Mouse (Mus musculus) gastrocnemius, postnatal 14 days (tissue): ENCODE data around the gene Hsd17b13. TPM values are rescaled to one million over a fixed set of nuclear protein-coding genes. Genes with fewer than 3 reads are reported as not detected.

Source experiments
- DNase-seq: peaks from one replicate; pipeline ENCODE4 v3.0.0; 2021; ENCODE audit warnings: mixed read lengths
- intact Hi-C: fragments of 180-260 bp; cut with DNase I; formaldehyde crosslinking; loops from one replicate; pipeline ENCODE4 v1.15.1; 2025; ENCODE audit warnings: low total_unique reads
- total RNA-seq, 2 experiments: library from RNA; stranded (reverse); gene quantifications; 2 replicates each; pipeline ENCODE4 v1.2.3; 2021

Hsd17b13 gene
- total RNA-seq, 2 experiments from 2014 or later = not detected

GRCm38 (mm10) chr5:103930511-103930910 is 46.7 kb downstream of the Hsd17b13 start:
- intact Hi-C loops = no loop called here

GRCm38 (mm10) chr5:103928196-103928550 is 49.0 kb downstream of the Hsd17b13 start:
- intact Hi-C loops = loop anchor here (5.0 kb wide), 1 partner anchor 71 kb away; no protein-coding TSS in a partner anchor
- no peak for DNase-seq

More at GRCm38 (mm10) chr5:103930511-103930910, 46.7 kb downstream of the Hsd17b13 start:
- no peak for DNase-seq

GRCm38 (mm10) chr5:103927429-103928195 is 49.6 kb downstream of the Hsd17b13 start:
- DNase-seq = peak; percentile 90
- intact Hi-C loops = loop anchor here (5.0 kb wide), 1 partner anchor 70 kb away; no protein-coding TSS in a partner anchor

GRCm38 (mm10) chr5:103926398-103926797 is 50.8 kb downstream of the Hsd17b13 start:
- intact Hi-C loops = loop anchor here (5.0 kb wide), 1 partner anchor 69 kb away; no protein-coding TSS in a partner anchor
- DNase-seq = no peak

- intact Hi-C loops = no loop called here
- DNase-seq = no peak
These were observed 53.5 kb downstream of the Hsd17b13 start for GRCm38 (mm10) chr5:103923755-103924154.

- intact Hi-C loops = no loop called here
- no peak for DNase-seq
These were observed 54.1 kb downstream of the Hsd17b13 start for GRCm38 (mm10) chr5:103923101-103923500.

- intact Hi-C loops = no loop called here
- DNase-seq = no peak
These were observed 54.8 kb downstream of the Hsd17b13 start for GRCm38 (mm10) chr5:103922436-103922835.

GRCm38 (mm10) chr5:103919497-103919896 is 57.7 kb downstream of the Hsd17b13 start:
- no peak for DNase-seq
- intact Hi-C loops = no loop called here

GRCm38 (mm10) chr5:103918233-103918632 is 59.0 kb downstream of the Hsd17b13 start:
- no peak for DNase-seq
- intact Hi-C loops = no loop called here

GRCm38 (mm10) chr5:103917357-103917895 is 59.8 kb downstream of the Hsd17b13 start:
- no peak for DNase-seq
- intact Hi-C loops = no loop called here

- no peak for DNase-seq
- intact Hi-C loops = no loop called here
These were observed 60.4 kb downstream of the Hsd17b13 start for GRCm38 (mm10) chr5:103916595-103917356.

- no peak for DNase-seq
- intact Hi-C loops = no loop called here
These were observed 62.6 kb downstream of the Hsd17b13 start for GRCm38 (mm10) chr5:103914335-103915226.

- intact Hi-C loops = no loop called here
These were observed 64.1 kb downstream of the Hsd17b13 start for GRCm38 (mm10) chr5:103913150-103913549.

GRCm38 (mm10) chr5:103911555-103911954 is 65.7 kb downstream of the Hsd17b13 start:
- DNase-seq = no peak
- intact Hi-C loops = no loop called here

More at GRCm38 (mm10) chr5:103913150-103913549, 64.1 kb downstream of the Hsd17b13 start:
- DNase-seq = no peak

- intact Hi-C loops = no loop called here
These were observed 66.3 kb downstream of the Hsd17b13 start, which contains the start of gene Klhl8 for GRCm38 (mm10) chr5:103910748-103911409. Gene Klhl8, minus strand, starts transcription at chr5:103911259.

GRCm38 (mm10) chr5:103910156-103910555 is 67.1 kb downstream of the Hsd17b13 start:
- intact Hi-C loops = no loop called here
- DNase-seq = no peak

More at GRCm38 (mm10) chr5:103910748-103911409, 66.3 kb downstream of the Hsd17b13 start, which contains the start of gene Klhl8:
- DNase-seq = peak; percentile 90

GRCm38 (mm10) chr5:103909466-103909865 is 67.7 kb downstream of the Hsd17b13 start:
- intact Hi-C loops = no loop called here
- no peak for DNase-seq

GRCm38 (mm10) chr5:103908851-103909250 is 68.4 kb downstream of the Hsd17b13 start:
- intact Hi-C loops = no loop called here
- DNase-seq = no peak

- intact Hi-C loops = no loop called here
- no peak for DNase-seq
These were observed 69.4 kb downstream of the Hsd17b13 start for GRCm38 (mm10) chr5:103907844-103908243.
